Mouse (Mus musculus) cortical plate, adult 2 months (tissue): Measurements from ENCODE around the gene Aggf1. TPM values are rescaled to one million over a fixed set of nuclear protein-coding genes. Genes with fewer than 3 reads are reported as not detected.

ENCODE experiments used
- H3K27ac ChIP-seq: fragments of 200-500 bp; 2 replicates; pipeline ENCODE4 v1.5.1; 2012; ENCODE audit warnings: low read length, control low read depth, inconsistent platforms; ENCODE audit not compliant: insufficient read depth
- H3K4me1 ChIP-seq: fragments of 200-500 bp; 2 replicates; pipeline ENCODE4 v1.6.1; 2011; ENCODE audit warnings: low read length; ENCODE audit not compliant: control insufficient read depth, insufficient read depth
- H3K4me3 ChIP-seq: fragments of 200-500 bp; 2 replicates; pipeline ENCODE4 v1.5.1; 2011; ENCODE audit warnings: mild to moderate bottlenecking, low read length, control low read depth; ENCODE audit not compliant: insufficient read depth
- CTCF ChIP-seq: fragments of 200-500 bp; IDR thresholded peaks from 2 replicates; pipeline ENCODE4 v1.5.1; 2011; ENCODE audit warnings: mild to moderate bottlenecking, control low read depth, low read length; ENCODE audit not compliant: insufficient read depth; ENCODE audit errors: extremely low read depth
- POLR2A ChIP-seq: fragments of 200-500 bp; IDR thresholded peaks from 2 replicates; pipeline ENCODE4 v1.6.1; 2011; ENCODE audit warnings: mild to moderate bottlenecking, low read length, control low read depth; ENCODE audit not compliant: insufficient read depth; ENCODE audit errors: extremely low read depth
- polyA plus RNA-seq: library from polyadenylated mRNA; depleted of rRNA; stranded (reverse); fragments of >200 nt; gene quantifications from 2 replicates; pipeline ENCODE4 v1.2.3, GENCODE M21; 2012; rRNA removed

Aggf1 gene
- polyA plus RNA-seq, 1 experiment = 39.4 TPM

DNA sequence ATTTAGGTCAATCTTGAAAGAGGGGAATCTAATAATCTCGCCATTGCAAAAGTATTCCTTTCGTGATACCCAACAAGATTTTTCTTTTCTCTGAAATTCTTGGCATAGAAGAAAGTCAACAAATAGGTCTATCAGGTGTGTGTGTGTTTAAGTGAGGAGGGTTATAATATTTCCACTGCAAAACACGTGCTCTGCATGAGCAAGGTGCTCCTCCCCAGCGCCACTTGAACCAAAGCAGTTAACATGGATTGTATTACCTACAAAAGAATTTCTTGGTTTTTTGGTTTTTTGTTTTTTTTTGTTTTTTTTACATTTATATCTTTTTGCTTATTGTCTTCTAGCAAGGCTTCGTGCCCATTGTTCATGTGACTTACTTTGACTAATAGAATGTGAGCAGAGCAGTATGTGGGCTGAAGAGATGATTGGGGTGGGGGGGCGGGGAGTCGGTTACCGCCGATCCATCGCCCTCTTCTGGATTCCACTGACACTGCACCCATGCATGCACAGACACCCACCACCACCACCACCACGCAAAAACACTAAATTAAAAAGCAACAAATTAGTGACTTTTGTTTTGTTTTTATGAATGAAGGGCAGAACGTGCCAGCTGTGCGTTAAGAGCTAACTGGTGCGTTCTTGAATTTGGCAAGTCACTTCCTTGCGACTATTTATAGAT lies 51.1 kb downstream of the Aggf1 start:
- H3K27ac ChIP-seq = peak overlapping the region; percentile 20; the same call in 1 of the 2 replicates
- peak overlapping the region; percentile 71 for H3K4me3 ChIP-seq
- H3K4me1 ChIP-seq = peaks cover 3% of the 10 kb centered on the region; the same call in 1 of the 2 replicates
- TF ChIP-seq POLR2A (no peak), CTCF (peak; percentile 27)

DNA sequence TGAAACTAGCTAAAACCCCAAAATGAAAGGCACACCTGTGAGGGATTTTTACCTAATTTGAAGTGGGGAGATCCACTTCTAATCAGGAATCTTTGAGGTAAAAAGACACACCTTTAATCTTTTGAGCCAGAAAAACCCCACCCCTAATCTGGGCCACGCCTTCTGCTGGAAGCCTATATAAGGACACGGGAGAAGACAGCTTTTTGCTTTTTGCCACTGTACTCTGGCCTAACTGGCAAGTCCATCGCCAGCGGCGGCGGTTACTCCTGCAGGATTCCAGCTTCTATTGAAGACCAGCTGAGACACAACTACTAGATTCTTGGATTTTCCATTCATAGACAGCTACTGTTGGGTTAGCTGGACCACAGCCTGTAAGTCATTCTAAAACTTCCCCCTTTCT lies 51.8 kb downstream of the Aggf1 start, which contains the start of gene Zbed3:
Gene Zbed3 (plus strand): TSS at position 213 of the 400 bp plus-strand sequence.
- H3K4me3 ChIP-seq = peak within 1 kb of the TSS; percentile 71
- TF ChIP-seq POLR2A (no peak), CTCF (no peak)
- peaks cover 3% of the 10 kb centered on the region; the same call in 1 of the 2 replicates for H3K4me1 ChIP-seq
- peak within 1 kb of the TSS; percentile 20; the same call in 1 of the 2 replicates for H3K27ac ChIP-seq

DNA sequence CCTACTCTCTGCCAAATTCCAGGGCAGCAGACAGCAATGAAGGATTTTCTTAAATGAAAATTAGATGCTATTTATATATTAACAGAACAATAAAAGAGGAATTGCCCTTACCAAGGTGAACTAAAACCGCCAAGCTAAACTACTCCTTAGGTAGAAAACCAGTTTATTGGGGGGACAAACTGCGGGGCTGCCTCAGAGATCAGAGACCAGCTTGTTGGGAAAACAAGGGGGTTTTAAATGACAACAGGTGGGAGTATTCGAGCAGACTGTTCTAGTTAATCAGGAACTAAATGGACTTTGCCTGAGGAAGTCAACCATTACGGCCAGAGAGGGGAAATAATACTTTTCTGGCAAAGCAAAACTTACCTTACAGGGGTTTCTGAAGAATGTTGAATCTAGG lies 54.7 kb downstream of the Aggf1 start:
- Histone ChIP-seq H3K4me1 (no peaks in the 10 kb centered on the region), H3K27ac (no peak overlapping the region), H3K4me3 (no peak overlapping the region)
- TF ChIP-seq POLR2A (no peak), CTCF (no peak)

DNA sequence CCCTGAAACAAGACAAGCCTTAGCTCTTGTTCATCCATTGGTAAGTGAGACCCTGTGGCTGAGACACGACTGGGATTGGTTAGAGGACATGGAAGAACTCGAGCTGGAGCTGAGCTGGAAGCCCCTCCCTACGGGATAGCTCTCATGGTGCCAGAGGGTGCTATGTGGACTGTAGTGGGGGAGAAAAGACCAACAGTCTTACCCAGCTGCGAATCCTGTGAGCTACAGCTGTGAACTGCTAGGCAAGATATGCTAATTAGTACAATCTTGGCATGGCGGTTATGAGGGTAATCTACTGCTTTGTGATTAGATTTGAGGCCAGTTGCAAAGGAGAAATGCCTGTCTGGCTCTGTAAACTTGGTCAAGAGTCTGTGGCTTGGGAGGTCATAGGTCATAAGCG lies 56.0 kb downstream of the Aggf1 start:
- Histone ChIP-seq H3K4me3 (no peak overlapping the region), H3K4me1 (no peaks in the 10 kb centered on the region), H3K27ac (no peak overlapping the region)
- TF ChIP-seq CTCF (no peak), POLR2A (no peak)

DNA sequence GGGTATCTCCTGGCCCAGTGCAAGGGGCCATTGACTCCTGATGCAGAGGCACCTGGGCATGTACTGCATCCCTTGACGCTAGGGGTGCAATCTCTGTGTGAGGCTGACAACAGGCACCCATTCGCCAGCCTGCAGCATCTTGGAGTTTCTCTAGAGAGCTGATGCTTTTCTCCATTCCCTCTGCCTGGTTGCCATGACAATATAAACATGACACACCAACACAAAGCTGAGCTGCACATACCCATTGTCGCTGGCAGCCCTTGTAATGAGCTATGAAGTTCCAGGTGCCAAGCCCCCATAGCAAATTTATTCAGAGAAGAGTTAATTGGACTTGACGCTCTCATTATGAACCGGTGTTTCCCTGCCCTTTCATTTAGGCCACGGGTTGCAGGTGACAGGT lies 63.1 kb downstream of the Aggf1 start:
- Histone ChIP-seq H3K4me3 (no peak overlapping the region), H3K4me1 (no peaks in the 10 kb centered on the region), H3K27ac (no peak overlapping the region)
- TF ChIP-seq CTCF = no peak
- no peak for TF ChIP-seq POLR2A

DNA sequence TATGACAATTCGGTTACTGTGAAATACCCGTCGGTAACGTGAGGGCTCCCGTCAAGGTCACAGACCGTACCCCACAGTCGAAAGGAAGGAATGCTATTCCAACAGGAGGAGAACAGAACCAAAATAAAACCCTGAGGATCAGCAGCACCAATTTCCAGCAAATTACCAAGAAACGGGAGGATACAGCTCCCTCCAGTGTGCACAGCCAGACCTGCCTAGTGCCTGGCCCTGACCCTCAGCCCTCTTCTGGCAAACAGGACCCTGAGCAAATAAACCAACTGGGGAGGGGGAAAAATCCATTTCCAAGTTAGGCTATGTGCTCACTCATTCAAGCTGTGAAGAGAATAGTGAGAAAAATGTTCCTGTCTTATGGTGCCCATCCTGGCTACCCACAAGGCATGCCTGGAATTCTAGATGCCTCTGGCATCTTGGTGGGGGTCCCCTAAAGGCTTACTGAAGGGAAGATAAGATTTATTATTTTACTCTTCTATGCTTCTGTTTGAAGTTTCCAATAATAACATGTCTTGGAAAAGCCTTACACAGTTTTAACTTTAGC lies 68.0 kb downstream of the Aggf1 start:
- TF ChIP-seq CTCF (0 out of 2 replicates have a peak, but pooled peaks have one; percentile 14), POLR2A (no peak)
- Histone ChIP-seq H3K4me3 (no peak overlapping the region), H3K27ac (no peak overlapping the region)

DNA sequence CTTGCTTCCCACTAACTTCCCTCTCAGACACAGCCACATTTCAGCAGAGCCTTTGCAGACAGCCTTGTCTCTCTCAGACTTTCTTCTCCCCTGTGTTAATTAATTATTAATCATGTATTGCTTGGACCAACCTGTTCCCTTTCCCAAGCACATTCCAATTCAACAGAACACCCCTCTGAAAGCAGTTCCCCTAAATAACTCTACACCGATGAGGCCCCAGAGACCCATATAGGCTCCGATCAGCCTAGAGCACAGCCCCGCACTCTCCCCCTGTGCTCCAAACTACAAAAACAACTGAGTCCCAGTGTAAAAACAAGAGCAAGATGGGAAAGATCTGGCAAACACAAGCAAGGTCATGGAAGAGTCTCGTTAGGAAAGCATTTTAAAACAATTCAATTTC lies 68.6 kb downstream of the Aggf1 start:
- Histone ChIP-seq H3K27ac (no peak overlapping the region), H3K4me3 (no peak overlapping the region), H3K4me1 (no peaks in the 10 kb centered on the region)
- TF ChIP-seq CTCF (no peak), POLR2A (no peak)

More for the DNA sequence above, 68.0 kb downstream of the Aggf1 start:
- H3K4me1 ChIP-seq = no peaks in the 10 kb centered on the region

Other genes starting within 250 kb of the Aggf1 start
- gene Pde8b, start 125.0 kb downstream of the Aggf1 start, polyA plus RNA-seq = 88.4 and 95.9 TPM in 2 replicates
- gene Zbed3, start 51.7 kb downstream of the Aggf1 start, polyA plus RNA-seq = 19.5 and 19.8 TPM in 2 replicates
- gene Crhbp, start 69.6 kb upstream of the Aggf1 start, polyA plus RNA-seq = 21.0 and 23.9 TPM in 2 replicates
- not detected in 2 replicates for gene S100z, start 103.4 kb upstream of the Aggf1 start, polyA plus RNA-seq
- 0.42 and 0.47 TPM in 2 replicates for gene F2rl1, start 149.9 kb upstream of the Aggf1 start, polyA plus RNA-seq
- 2.6 and 2.8 TPM in 2 replicates for gene F2r, start 243.1 kb upstream of the Aggf1 start, polyA plus RNA-seq